Mouse (Mus musculus) embryonic facial prominence, embryonic 10.5 days (tissue): ENCODE data around the gene Slc22a4. TPM values are rescaled to one million over a fixed set of nuclear protein-coding genes. Genes with fewer than 3 reads are reported as not detected.

Experiments used
- DNase-seq: peaks from one replicate; pipeline ENCODE4 v3.0.0-alpha.2; 2017; ENCODE audit warnings: low spot score
- H3K27ac ChIP-seq: fragments of 300-500 bp; sonication (generic); replicated peaks from 2 replicates; pipeline ENCODE4 v1.5.1; 2016; ENCODE audit warnings: mild to moderate bottlenecking
- H3K27me3 ChIP-seq: fragments of 300-500 bp; sonication (generic); replicated peaks from 2 replicates; pipeline ENCODE4 v1.6.1; 2016; ENCODE audit warnings: low read depth, mild to moderate bottlenecking; ENCODE audit not compliant: poor library complexity, severe bottlenecking
- H3K36me3 ChIP-seq: fragments of 300-500 bp; sonication (generic); replicated peaks from 2 replicates; pipeline ENCODE4 v1.6.1; 2016; ENCODE audit warnings: mild to moderate bottlenecking, moderate library complexity
- H3K4me1 ChIP-seq: fragments of 300-500 bp; sonication (generic); 2 replicates; pipeline ENCODE4 v1.6.1; 2016
- H3K4me3 ChIP-seq: fragments of 300-500 bp; sonication (generic); 2 replicates; pipeline ENCODE4 v1.5.1; 2016; ENCODE audit warnings: mild to moderate bottlenecking, moderate library complexity
- H3K9me3 ChIP-seq: fragments of 300-500 bp; sonication (generic); 2 replicates; pipeline ENCODE4 v1.6.1; 2016; ENCODE audit warnings: mild to moderate bottlenecking
- WGBS: fragments of 180-500 bp; shearing (Covaris S2); methylation state at CpG from one replicate; pipeline ENCODE4 v1.1.7; 2016; 5-methylcytosine and 5-hydroxymethylcytosine counted together
- polyA plus RNA-seq: library from polyadenylated mRNA; unstranded; fragments of >200 nt; fragmentation: Nextera tagmentation; extraction: Ambion mirVana; gene quantifications from 2 replicates; pipeline ENCODE4 v1.2.1, GENCODE M21; 2016

The Slc22a4 gene
- polyA plus RNA-seq, 1 experiment from 2014 or later: 1.1 TPM

DNA sequence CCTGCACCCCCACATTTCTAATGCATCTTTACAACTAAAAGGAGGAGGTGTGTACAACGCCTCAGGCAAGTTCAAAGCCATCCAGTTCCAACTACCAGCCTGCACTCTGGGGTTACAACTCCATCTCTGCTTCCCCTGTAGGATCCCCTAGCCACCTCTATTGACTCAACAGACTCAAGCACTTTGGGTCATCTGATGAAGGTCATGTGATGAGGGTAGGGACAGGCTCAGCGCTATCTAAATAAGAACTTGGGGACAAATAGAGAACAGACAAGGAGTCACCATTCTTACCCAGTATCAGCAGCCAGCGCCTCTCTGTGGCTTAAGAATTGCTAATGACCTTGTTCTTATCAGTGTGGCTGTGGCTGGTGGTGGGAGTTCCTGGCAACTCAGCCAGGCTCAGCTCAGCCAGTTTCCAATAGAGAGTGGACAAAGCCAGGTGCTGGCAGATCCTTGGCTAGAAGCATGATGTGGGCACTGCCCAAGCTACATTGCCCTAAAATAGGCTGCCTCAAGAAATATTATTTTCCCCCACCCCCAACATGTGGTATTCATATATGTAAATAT lies 36.6 kb upstream of the Slc22a4 start:
- DNase-seq: no peak

DNA sequence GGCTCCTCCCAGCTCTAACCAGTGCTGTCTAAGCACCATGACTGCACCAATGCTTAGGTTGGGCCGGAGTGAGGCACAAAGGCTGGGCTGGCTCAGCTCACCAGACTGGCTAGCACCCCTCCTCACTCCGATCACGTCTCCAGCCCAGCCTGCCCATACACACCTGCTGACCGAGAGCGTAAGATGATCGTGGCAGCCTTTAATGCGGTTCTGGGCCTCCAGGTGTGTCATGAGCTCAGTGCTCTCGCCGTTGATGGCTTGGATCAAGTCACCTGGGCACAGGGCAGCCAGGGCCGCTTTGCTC lies 35.5 kb upstream of the Slc22a4 start:
- no peaks in the 10 kb centered on the region for H3K9me3 ChIP-seq
- H3K27ac ChIP-seq: no peak overlapping the region; the same call in 1 of the 2 replicates
- H3K4me1 ChIP-seq: peaks cover 70% of the 10 kb centered on the region
- DNase-seq: no peak
- H3K36me3 ChIP-seq: peaks cover 51% of the 10 kb centered on the region
- 86% methylated on average over 10 of the region's 10 CpGs for WGBS
- no peak overlapping the region for H3K4me3 ChIP-seq
- H3K27me3 ChIP-seq: peaks cover 9% of the 10 kb centered on the region; the same call in 1 of the 2 replicates

More for the DNA sequence above, 36.6 kb upstream of the Slc22a4 start:
- Histone ChIP-seq H3K4me3 (no peak overlapping the region), H3K27ac (no peak overlapping the region), H3K36me3 (peaks cover 47% of the 10 kb centered on the region), H3K4me1 (peaks cover 69% of the 10 kb centered on the region), H3K27me3 (peaks cover 12% of the 10 kb centered on the region), H3K9me3 (no peaks in the 10 kb centered on the region)
- 80% methylated on average over 3 of the region's 3 CpGs for WGBS

DNA sequence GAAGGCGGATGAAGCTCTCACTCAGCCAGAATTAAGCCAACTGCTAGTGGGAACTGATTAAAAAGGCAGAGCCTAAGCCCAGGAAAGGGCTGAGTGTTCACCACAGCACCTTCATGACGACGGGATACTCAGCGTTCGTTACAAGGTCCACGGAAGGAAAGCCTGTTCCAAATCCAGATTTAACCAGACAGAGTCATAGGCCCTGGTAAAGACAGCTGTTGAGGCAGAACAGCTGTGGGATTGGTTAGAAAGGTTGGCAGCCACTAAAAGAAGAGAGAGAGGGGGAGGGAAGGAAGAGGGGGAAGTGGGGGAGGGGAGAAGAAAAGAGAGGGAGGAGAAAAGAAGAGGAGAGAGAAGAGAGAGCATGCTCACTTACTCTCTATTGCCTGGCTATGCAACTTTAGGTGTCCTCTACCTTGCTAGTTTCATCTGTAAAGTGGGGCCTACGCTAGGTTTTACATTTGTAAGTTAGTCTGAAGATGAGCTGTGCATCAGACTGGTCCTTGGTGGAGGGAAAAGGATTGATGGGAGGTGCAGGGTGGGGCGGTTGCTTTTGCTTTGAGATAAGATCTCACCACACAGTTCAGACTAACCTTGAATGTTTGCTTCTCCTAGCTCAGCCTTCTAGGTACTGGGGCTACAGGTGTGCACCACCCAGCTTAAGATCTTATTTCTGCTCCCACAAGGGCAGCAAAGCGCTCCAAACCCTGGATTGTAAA lies 35.0 kb upstream of the Slc22a4 start:
- Histone ChIP-seq H3K4me1 (peaks cover 70% of the 10 kb centered on the region), H3K4me3 (no peak overlapping the region), H3K27me3 (peaks cover 5% of the 10 kb centered on the region), H3K9me3 (no peaks in the 10 kb centered on the region), H3K36me3 (peaks cover 54% of the 10 kb centered on the region), H3K27ac (peak overlapping the region; percentile 6; the same call in 1 of the 2 replicates)
- WGBS: 84% methylated on average over 9 of the region's 9 CpGs
- DNase-seq: no peak

DNA sequence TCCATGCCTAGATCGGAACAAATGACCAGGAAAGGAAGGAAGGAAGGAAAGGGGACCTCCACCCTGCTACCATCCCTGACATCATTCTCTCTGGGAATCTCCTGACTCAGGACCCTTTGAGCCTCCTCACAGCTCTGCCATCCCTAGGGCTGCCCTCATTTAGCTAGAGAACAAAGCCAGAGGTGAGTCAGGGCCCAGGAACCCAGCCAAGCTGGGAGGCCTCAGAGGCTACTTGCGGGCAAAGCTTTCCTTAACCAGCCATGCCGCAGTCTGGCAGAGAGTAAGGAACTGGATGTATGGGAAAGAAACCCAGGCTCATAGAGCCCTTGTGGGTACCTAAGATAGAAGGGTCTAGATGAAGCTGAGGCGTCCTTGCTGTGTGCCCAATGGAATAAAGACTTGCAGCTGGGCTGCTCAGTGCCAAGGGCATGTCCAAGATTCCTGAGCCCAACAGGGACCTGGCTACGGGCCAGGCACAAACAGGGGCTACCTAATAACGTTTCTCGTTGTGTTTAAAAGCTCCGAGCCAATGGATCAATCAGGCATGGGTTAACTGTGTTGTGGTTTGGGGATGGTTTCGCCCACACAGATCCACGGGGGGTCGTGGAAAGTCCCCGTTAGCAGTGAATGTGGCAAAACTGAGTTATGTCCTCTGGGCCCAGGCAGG lies 34.3 kb upstream of the Slc22a4 start:
- Histone ChIP-seq H3K27me3 (peaks cover 4% of the 10 kb centered on the region; the same call in 1 of the 2 replicates), H3K27ac (0 out of 2 replicates have a peak overlapping the region, but pooled peaks have one; percentile 6), H3K4me1 (peaks cover 70% of the 10 kb centered on the region), H3K4me3 (no peak overlapping the region), H3K36me3 (peaks cover 54% of the 10 kb centered on the region), H3K9me3 (no peaks in the 10 kb centered on the region)
- no peak for DNase-seq
- WGBS: 84% methylated on average over 12 of the region's 12 CpGs

DNA sequence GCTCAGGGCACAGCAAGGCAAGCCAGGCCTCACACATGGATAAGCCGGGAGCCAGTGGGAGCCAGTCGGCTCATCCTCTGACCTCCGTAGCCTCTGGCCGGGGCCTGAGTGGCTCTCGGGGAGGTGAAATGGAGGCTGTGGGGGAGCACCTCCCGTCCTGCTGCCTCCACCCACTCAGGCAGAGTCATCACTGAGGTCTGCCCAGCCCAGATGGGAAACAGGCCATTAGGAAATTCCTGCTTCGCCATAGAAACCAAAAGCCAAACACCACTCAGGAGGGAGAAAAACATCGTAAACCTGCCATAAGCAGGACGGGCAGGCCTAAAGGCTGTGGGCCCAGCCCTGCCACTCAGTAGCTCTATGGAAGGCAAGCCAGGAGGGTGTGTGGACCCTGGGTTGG lies 32.4 kb upstream of the Slc22a4 start:
- Histone ChIP-seq H3K36me3 (peaks cover 60% of the 10 kb centered on the region), H3K4me1 (peaks cover 73% of the 10 kb centered on the region)

DNA sequence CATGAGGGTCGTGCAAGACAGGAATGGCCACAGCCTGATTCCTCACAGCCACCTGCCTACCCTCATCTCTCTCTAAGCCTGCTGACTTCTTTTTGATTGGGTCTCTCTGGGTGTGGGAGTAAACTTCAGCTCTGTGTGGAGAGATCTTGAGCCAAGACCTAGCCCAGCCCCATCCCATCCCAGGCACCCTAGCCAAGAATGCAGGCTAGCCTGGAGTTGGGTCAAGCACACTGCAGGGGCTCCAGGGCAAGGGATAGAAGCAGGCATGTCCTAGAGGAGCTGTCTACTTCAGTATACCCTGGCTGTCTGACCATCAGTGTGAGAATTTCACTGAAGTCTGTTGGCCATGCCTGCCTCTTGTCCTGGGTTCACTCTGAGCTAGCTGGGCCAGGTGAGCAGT lies 31.6 kb upstream of the Slc22a4 start:
- H3K4me1 ChIP-seq: peaks cover 75% of the 10 kb centered on the region
- H3K9me3 ChIP-seq: no peaks in the 10 kb centered on the region
- no peak for DNase-seq
- 48% methylated on average over 1 of the region's 1 CpGs for WGBS
- H3K36me3 ChIP-seq: peaks cover 66% of the 10 kb centered on the region
- peak overlapping the region; percentile 89 for H3K27ac ChIP-seq
- no peaks in the 10 kb centered on the region; the same call in 1 of the 2 replicates for H3K27me3 ChIP-seq
- no peak overlapping the region for H3K4me3 ChIP-seq

More for the DNA sequence above, 32.4 kb upstream of the Slc22a4 start:
- H3K4me3 ChIP-seq: no peak overlapping the region
- WGBS: 32% methylated on average over 9 of the region's 9 CpGs
- peak; percentile 60 for DNase-seq
- H3K27ac ChIP-seq: peak overlapping the region; percentile 89
- no peaks in the 10 kb centered on the region; the same call in 1 of the 2 replicates for H3K27me3 ChIP-seq
- H3K9me3 ChIP-seq: no peaks in the 10 kb centered on the region

DNA sequence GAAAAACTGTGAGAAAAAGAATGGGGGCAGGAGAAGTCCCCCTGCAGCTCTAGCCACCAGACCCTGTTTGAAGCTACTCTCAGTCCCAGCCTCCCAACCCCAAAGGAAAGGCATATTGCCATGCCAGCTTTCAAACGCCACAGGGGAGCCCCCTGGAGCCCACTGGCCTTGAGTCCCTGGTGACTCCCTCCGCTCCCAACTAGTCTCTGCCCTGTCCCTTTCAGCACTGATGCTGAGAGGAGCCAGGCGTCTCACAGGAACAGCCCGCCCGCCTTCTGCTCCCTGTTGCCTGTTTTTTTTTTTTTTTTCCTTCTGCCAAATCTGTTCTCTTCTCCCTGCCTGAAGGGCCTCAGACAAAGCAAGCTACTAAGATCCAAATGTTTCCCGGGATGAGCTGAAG lies 30.8 kb upstream of the Slc22a4 start:
- peaks cover 69% of the 10 kb centered on the region for H3K4me1 ChIP-seq
- no peak overlapping the region for H3K4me3 ChIP-seq
- 11% methylated on average over 6 of the region's 6 CpGs for WGBS
- H3K27me3 ChIP-seq: no peaks in the 10 kb centered on the region; the same call in 1 of the 2 replicates
- no peaks in the 10 kb centered on the region for H3K9me3 ChIP-seq
- peaks cover 66% of the 10 kb centered on the region for H3K36me3 ChIP-seq
- DNase-seq: peak; percentile 48
- peak overlapping the region; percentile 89 for H3K27ac ChIP-seq

DNA sequence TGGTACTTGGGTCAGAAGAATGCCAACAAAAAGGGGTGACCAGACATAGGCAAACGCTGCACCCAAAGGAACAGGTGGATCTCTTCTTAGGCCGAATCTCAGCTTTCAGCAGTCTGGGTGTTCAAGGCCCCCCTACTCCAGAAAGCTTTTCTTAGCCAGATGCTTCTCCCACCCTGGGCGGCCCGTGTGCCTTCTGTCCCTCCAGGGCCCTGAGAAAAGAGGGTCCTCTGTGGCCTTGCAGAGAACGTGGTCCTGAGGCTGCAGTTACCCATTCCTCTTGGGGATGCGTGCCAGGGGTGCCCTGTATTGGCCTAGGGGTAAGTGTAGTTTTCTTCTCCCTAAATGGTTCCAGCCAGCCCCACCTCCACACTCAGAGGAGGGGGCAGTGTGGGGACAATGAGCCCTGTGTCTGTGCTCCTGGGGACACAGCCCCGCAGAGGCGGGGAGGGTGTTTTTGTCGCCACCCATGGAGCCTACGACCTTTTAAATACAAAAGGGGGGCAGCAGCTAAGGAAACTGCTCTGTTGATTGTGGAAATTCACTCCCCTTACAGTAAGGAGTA lies 30.2 kb upstream of the Slc22a4 start:
- Histone ChIP-seq H3K4me3 (peak overlapping the region; percentile 28; the same call in 1 of the 2 replicates), H3K4me1 (peaks cover 64% of the 10 kb centered on the region), H3K9me3 (no peaks in the 10 kb centered on the region), H3K27me3 (no peaks in the 10 kb centered on the region; the same call in 1 of the 2 replicates), H3K27ac (peak overlapping the region; percentile 89), H3K36me3 (peaks cover 66% of the 10 kb centered on the region)
- 18% methylated on average over 10 of the region's 10 CpGs for WGBS
- DNase-seq: peak; percentile 48

DNA sequence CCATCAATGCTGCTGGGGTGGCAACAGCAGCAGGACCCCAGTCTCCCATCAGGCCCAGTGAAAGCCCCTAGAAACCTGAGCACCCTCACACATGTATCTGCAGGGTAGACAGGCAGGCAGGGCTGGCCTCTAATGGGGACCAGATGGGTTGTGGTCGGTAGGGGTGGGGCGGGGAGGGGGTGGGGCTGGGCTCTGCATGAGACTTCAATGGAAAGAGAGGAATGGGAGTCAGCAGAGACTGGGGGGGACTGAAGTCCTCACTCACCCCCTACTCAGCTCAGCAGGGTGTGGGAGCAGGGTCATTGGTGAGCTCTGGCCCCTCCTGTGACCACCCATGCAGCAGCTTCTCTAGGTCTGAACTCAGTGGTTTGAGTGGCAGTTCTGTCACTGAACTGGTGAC lies 29.5 kb upstream of the Slc22a4 start:
- peaks cover 66% of the 10 kb centered on the region for H3K36me3 ChIP-seq
- WGBS: 11% methylated on average over 2 of the region's 2 CpGs
- H3K27me3 ChIP-seq: no peaks in the 10 kb centered on the region; the same call in 1 of the 2 replicates
- peaks cover 60% of the 10 kb centered on the region for H3K4me1 ChIP-seq
- peak overlapping the region; percentile 28; the same call in 1 of the 2 replicates for H3K4me3 ChIP-seq
- H3K9me3 ChIP-seq: no peaks in the 10 kb centered on the region
- peak; percentile 91 for DNase-seq
- H3K27ac ChIP-seq: peak overlapping the region; percentile 89

DNA sequence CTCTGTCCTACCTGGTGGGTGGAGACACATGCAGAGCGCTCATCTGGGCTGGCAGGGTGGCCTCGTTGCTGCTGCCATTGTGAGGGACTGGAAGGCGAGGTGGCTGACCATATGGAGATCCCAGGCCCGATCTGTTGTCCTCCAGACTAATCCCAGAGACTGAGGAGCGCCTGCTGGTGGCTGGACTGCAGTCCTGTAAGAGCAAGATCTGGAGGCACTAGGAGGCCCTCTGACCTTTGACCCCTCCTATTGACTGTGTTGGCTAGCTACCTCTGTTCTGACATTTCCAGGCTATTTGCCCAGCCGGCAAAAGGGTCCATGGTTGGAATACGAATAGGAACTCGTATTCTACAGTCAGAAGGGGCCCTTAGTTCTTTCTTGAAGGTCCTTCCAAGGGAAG lies 28.2 kb upstream of the Slc22a4 start:
- H3K36me3 ChIP-seq: peaks cover 58% of the 10 kb centered on the region
- H3K27me3 ChIP-seq: no peaks in the 10 kb centered on the region; the same call in 1 of the 2 replicates
- H3K9me3 ChIP-seq: no peaks in the 10 kb centered on the region
- H3K4me3 ChIP-seq: no peak overlapping the region
- 24% methylated on average over 8 of the region's 8 CpGs for WGBS
- DNase-seq: peak; percentile 58
- peak overlapping the region; percentile 89 for H3K27ac ChIP-seq
- peaks cover 60% of the 10 kb centered on the region for H3K4me1 ChIP-seq

DNA sequence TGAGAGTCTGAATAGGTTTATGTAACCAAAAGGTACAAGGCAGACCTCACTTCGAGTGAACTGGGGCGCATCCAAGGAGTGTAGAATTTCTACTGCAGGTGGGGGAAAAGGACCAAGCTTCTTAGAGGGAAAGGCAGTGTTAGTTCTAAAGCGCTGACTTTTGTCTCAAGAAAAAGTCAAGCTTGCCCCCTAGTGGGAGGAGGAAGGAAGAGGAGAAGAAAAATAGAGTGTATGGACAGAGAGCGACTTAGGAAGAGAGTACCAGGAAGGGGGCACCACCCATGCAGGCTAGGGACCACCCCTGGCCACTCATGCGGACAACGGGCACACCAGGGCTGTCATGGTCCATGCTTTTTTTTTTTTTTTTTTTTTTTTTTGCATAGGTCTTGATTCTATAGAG lies 26.4 kb upstream of the Slc22a4 start:
- Histone ChIP-seq H3K27ac (no peak overlapping the region), H3K4me1 (peaks cover 41% of the 10 kb centered on the region)
- 40% methylated on average over 6 of the region's 6 CpGs for WGBS

DNA sequence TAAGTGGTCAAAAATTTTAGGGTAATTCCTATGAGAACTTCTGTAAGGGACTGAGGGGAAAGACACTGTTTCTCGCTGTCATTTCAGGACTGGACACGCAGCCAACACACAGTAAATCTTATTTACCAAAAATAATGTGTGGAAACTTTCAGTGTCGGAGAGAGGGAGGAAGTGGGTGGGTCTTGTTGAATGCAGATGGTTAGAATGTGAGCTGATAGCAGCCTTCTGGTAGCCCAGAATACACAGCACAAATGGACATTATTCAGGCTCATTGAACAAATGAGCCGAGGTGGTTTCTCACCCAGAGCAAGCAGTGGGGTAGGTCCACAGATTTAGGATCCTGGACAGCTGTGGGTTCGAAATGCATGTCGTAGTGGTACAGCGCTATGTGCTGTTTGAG lies 25.2 kb upstream of the Slc22a4 start:
- no peak for DNase-seq
- Histone ChIP-seq H3K27ac (no peak overlapping the region), H3K27me3 (no peaks in the 10 kb centered on the region; the same call in 1 of the 2 replicates), H3K36me3 (peaks cover 40% of the 10 kb centered on the region), H3K4me1 (peaks cover 29% of the 10 kb centered on the region), H3K4me3 (no peak overlapping the region), H3K9me3 (no peaks in the 10 kb centered on the region)
- WGBS: 92% methylated on average over 7 of the region's 7 CpGs

More for the DNA sequence above, 26.4 kb upstream of the Slc22a4 start:
- peaks cover 44% of the 10 kb centered on the region for H3K36me3 ChIP-seq
- DNase-seq: no peak
- H3K27me3 ChIP-seq: no peaks in the 10 kb centered on the region; the same call in 1 of the 2 replicates
- H3K4me3 ChIP-seq: no peak overlapping the region
- no peaks in the 10 kb centered on the region for H3K9me3 ChIP-seq
